Mouse (Mus musculus) kidney, adult 2 months (tissue): ENCODE data around the gene Mecom.

Experiments used
- CTCF ChIP-seq: fragments of 200-500 bp; conservative IDR thresholded peaks from 2 replicates; pipeline ENCODE4 v1.5.1; 2011; ENCODE audit warnings: low read depth, mild to moderate bottlenecking, control low read depth, low read length, moderate library complexity, mixed read lengths; ENCODE audit not compliant: insufficient read depth, insufficient read length
- POLR2A ChIP-seq: fragments of 200-500 bp; IDR thresholded peaks from one replicate; pipeline ENCODE4 v1.6.1; 2011; ENCODE audit warnings: low read depth, low read length, control low read depth

GRCm38 (mm10) chr3:29963953-29964352 is 583.9 kb downstream of the Mecom start:
- TF ChIP-seq CTCF (no peak), POLR2A (no peak)
